Mouse (Mus musculus) myocyte (in vitro differentiated cells): ENCODE measurements around the gene Sh3bp5. TPM values are rescaled to one million over a fixed set of nuclear protein-coding genes. Genes with fewer than 3 reads are reported as not detected.
A peak's percentile ranks its signal among the peaks of the same experiment; 100 is the strongest.

Source experiments
- H3K27me3 ChIP-seq: one replicate; pipeline ENCODE4 v1.6.1; 2011; ENCODE audit not compliant: control insufficient read depth, insufficient read depth, insufficient read length
- H3K36me3 ChIP-seq: one replicate; pipeline ENCODE4 v1.6.1; 2011; ENCODE audit not compliant: control insufficient read depth, insufficient read depth
- H3K4me2 ChIP-seq: one replicate; pipeline ENCODE4 v1.6.1; 2011; ENCODE audit warnings: low read depth, control low read depth
- H3K4me3 ChIP-seq: one replicate; pipeline ENCODE4 v1.5.1; 2011; ENCODE audit warnings: mild to moderate bottlenecking, control low read depth, moderate library complexity
- H3K79me2 ChIP-seq: one replicate; pipeline ENCODE4 v1.6.1; 2011; ENCODE audit not compliant: control insufficient read depth, insufficient read depth
- H3ac ChIP-seq: one replicate; pipeline ENCODE4 v1.6.1; 2011; ENCODE audit not compliant: control insufficient read depth, insufficient read length
- CEBPB ChIP-seq: IDR thresholded peaks from 2 replicates; pipeline ENCODE4 v1.6.1; 2011; ENCODE audit warnings: mild to moderate bottlenecking, moderate library complexity; ENCODE audit not compliant: poor library complexity, insufficient read depth, severe bottlenecking
- E2F4 ChIP-seq: IDR thresholded peaks from one replicate; pipeline ENCODE4 v1.6.1; 2011; ENCODE audit warnings: mild to moderate bottlenecking, control low read depth, moderate library complexity; ENCODE audit not compliant: insufficient read depth
- MAX ChIP-seq: IDR thresholded peaks from one replicate; pipeline ENCODE4 v1.6.1; 2011; ENCODE audit warnings: low read depth, mild to moderate bottlenecking, control low read depth
- MYOD1 ChIP-seq, 3 experiments: IDR thresholded peaks; one replicate each; pipeline ENCODE4 v1.6.1; 2011; ENCODE audit warnings: control low read depth in 2 of 3, low read depth in 2 of 3, mild to moderate bottlenecking in 2 of 3, moderate library complexity in 1 of 3; ENCODE audit not compliant: insufficient read length in 2 of 3, control insufficient read depth in 1 of 3
- MYOG ChIP-seq, 3 experiments: IDR thresholded peaks; one replicate each; pipeline ENCODE4 v1.6.1; 2011; ENCODE audit warnings: control low read depth in 2 of 3, low read depth in 2 of 3, mild to moderate bottlenecking in 2 of 3; ENCODE audit not compliant: insufficient read length in 2 of 3, control insufficient read depth in 1 of 3, insufficient read depth in 1 of 3
- POLR2A ChIP-seq: IDR thresholded peaks from one replicate; pipeline ENCODE4 v1.6.1; 2011; ENCODE audit warnings: low read depth, mild to moderate bottlenecking, control low read depth, moderate library complexity; ENCODE audit not compliant: insufficient read length
- POLR2AphosphoS2 ChIP-seq: IDR thresholded peaks from one replicate; pipeline ENCODE4 v1.6.1; 2011; ENCODE audit warnings: low read depth, control low read depth; ENCODE audit not compliant: insufficient read length
- REST ChIP-seq: IDR thresholded peaks from one replicate; pipeline ENCODE4 v1.6.1; 2011; ENCODE audit warnings: mild to moderate bottlenecking, control low read depth, moderate library complexity; ENCODE audit not compliant: insufficient read depth, insufficient read length
- SRF ChIP-seq: IDR thresholded peaks from one replicate; pipeline ENCODE4 v1.6.1; 2011; ENCODE audit warnings: low read depth; ENCODE audit not compliant: control insufficient read depth, insufficient read length
- TCF12 ChIP-seq: IDR thresholded peaks from one replicate; pipeline ENCODE4 v1.6.1; 2011; ENCODE audit warnings: mild to moderate bottlenecking, control low read depth; ENCODE audit not compliant: poor library complexity, insufficient read depth, severe bottlenecking
- TCF3 ChIP-seq: IDR thresholded peaks from one replicate; pipeline ENCODE4 v1.6.1; 2011; ENCODE audit warnings: low read depth, control low read depth; ENCODE audit not compliant: insufficient read length
- USF1 ChIP-seq: IDR thresholded peaks from one replicate; pipeline ENCODE4 v1.6.1; 2011; ENCODE audit warnings: low read depth, mild to moderate bottlenecking, control low read depth, moderate library complexity
- polyA plus RNA-seq: library from polyadenylated mRNA; unstranded; fragments of >200 nt; fragmentation: generic; extraction: Trizol; gene quantifications from one replicate; pipeline ENCODE4 v1.2.1, GENCODE M21; 2012; ENCODE audit warnings: missing spikeins

The Sh3bp5 gene
- polyA plus RNA-seq, 1 experiment, result 29.5 TPM

DNA sequence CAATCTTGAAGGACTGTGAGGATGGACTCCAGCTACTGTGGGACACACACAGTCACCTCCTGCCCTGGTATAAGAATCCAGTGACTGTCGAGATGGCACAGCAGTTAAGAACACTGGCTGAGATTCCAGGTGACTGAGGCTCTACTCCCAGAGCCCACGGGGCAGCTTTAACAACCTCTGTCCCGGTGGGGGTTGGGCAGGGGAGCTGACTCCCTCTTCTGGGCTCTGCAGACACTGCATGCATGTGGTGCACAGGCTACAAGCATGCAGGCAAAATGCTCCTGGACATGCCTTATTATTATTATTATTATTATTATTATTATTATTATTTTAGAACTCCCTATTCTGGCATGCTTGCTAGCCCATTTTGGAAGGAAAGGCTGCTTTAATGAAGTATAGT, 4.4 kb upstream of the Sh3bp5 start:
- Histone ChIP-seq H3K4me3 (no peak overlapping the region), H3ac (no peak overlapping the region), H3K4me2 (no peak overlapping the region), H3K36me3 (no peaks in the 10 kb centered on the region), H3K79me2 (no peaks in the 10 kb centered on the region), H3K27me3 (no peaks in the 10 kb centered on the region)
- TF ChIP-seq MYOG (IDR thresholded peaks at IDR 0.05; ENCODE audit: control insufficient read depth in 1 of 3, insufficient read depth in 1 of 3, insufficient read length in 2 of 3, low read depth in 2 of 3) (no peak), TCF12 (no peak), POLR2A (no peak), TCF3 (no peak), MAX (no peak), USF1 (no peak), REST (no peak), POLR2AphosphoS2 (no peak), E2F4 (no peak), MYOD1 (IDR thresholded peaks at IDR 0.05; ENCODE audit: control insufficient read depth in 1 of 3, insufficient read length in 2 of 3, low read depth in 2 of 3) (no peak), SRF (no peak), CEBPB (no peak)

- H3ac ChIP-seq, result no peak overlapping the region
- H3K36me3 ChIP-seq, result no peaks in the 10 kb centered on the region
- no peaks in the 10 kb centered on the region for H3K79me2 ChIP-seq
- no peak overlapping the region for H3K4me3 ChIP-seq
- TF ChIP-seq POLR2A, result no peak
- no peak for TF ChIP-seq POLR2AphosphoS2
- TF ChIP-seq MYOG (IDR thresholded peaks at IDR 0.05; ENCODE audit: control insufficient read depth in 1 of 3, insufficient read depth in 1 of 3, insufficient read length in 2 of 3, low read depth in 2 of 3), result peak in 1 of 3 experiments; percentile 32
- no peak for TF ChIP-seq CEBPB
- TF ChIP-seq REST, result no peak
- TF ChIP-seq MYOD1 (IDR thresholded peaks at IDR 0.05; ENCODE audit: control insufficient read depth in 1 of 3, insufficient read length in 2 of 3, low read depth in 2 of 3), result peak in 2 of 3 experiments; percentile 52 to 78
- no peak for TF ChIP-seq TCF12
- no peak for TF ChIP-seq MAX
- TF ChIP-seq TCF3, result no peak
- TF ChIP-seq E2F4, result no peak
- TF ChIP-seq USF1, result no peak
- H3K4me2 ChIP-seq, result no peak overlapping the region
- H3K27me3 ChIP-seq, result no peaks in the 10 kb centered on the region
Measured at GRCm38 (mm10) chr14:31439279-31439678, 3.4 kb upstream of the Sh3bp5 start.

- H3K4me3 ChIP-seq, result no peak overlapping the region
- no peak overlapping the region for H3K4me2 ChIP-seq
- no peak overlapping the region for H3ac ChIP-seq
- H3K36me3 ChIP-seq, result no peaks in the 10 kb centered on the region
- no peaks in the 10 kb centered on the region for H3K79me2 ChIP-seq
- TF ChIP-seq POLR2A (no peak), MYOD1 (IDR thresholded peaks at IDR 0.05; ENCODE audit: control insufficient read depth in 1 of 3, insufficient read length in 2 of 3, low read depth in 2 of 3) (no peak), MYOG (IDR thresholded peaks at IDR 0.05; ENCODE audit: control insufficient read depth in 1 of 3, insufficient read depth in 1 of 3, insufficient read length in 2 of 3, low read depth in 2 of 3) (no peak), CEBPB (no peak)
- no peaks in the 10 kb centered on the region for H3K27me3 ChIP-seq
Measured at GRCm38 (mm10) chr14:31437826-31438529, 2.1 kb upstream of the Sh3bp5 start.

- H3K36me3 ChIP-seq, result no peaks in the 10 kb centered on the region
- peak overlapping the region; percentile 97 for H3K4me2 ChIP-seq
- H3K4me3 ChIP-seq, result peak overlapping the region; percentile 72
- H3K79me2 ChIP-seq, result no peaks in the 10 kb centered on the region
- peak in 2 of 3 experiments; percentile 60 to 62 for TF ChIP-seq MYOD1 (IDR thresholded peaks at IDR 0.05; ENCODE audit: control insufficient read depth in 1 of 3, insufficient read length in 2 of 3, low read depth in 2 of 3)
- TF ChIP-seq REST, result no peak
- TF ChIP-seq POLR2A, result peak; percentile 62
- TF ChIP-seq MYOG (IDR thresholded peaks at IDR 0.05; ENCODE audit: control insufficient read depth in 1 of 3, insufficient read depth in 1 of 3, insufficient read length in 2 of 3, low read depth in 2 of 3), result peak; percentile 54 to 80 (median 63)
- peak overlapping the region; percentile 87 for H3ac ChIP-seq
- H3K27me3 ChIP-seq, result no peaks in the 10 kb centered on the region
Measured at GRCm38 (mm10) chr14:31435018-31435915, 611 bp downstream of the Sh3bp5 start.
